Mouse (Mus musculus) ES-Bruce4 (cell line): ENCODE measurements around the gene Ninl.

Experiments used
- CTCF ChIP-seq: IDR thresholded peaks from one replicate; pipeline ENCODE4 v1.8.1; 2011; ENCODE audit warnings: low read depth, low read length
- POLR2A ChIP-seq: IDR thresholded peaks from one replicate; pipeline ENCODE4 v1.8.1; 2011; ENCODE audit warnings: low read length; ENCODE audit not compliant: insufficient read depth

GRCm38 (mm10) chr2:151039726-151040125, 544 bp upstream of the Ninl start:
- peak; percentile 3 for TF ChIP-seq CTCF
- no peak for TF ChIP-seq POLR2A
